Mouse (Mus musculus) myocyte (in vitro differentiated cells): ENCODE results near the gene Prdm11.

Experiments used
- E2F4 ChIP-seq: IDR thresholded peaks from one replicate; pipeline ENCODE4 v1.6.1; 2011; ENCODE audit warnings: mild to moderate bottlenecking, control low read depth, moderate library complexity; ENCODE audit not compliant: insufficient read depth
- POLR2A ChIP-seq: IDR thresholded peaks from one replicate; pipeline ENCODE4 v1.6.1; 2011; ENCODE audit warnings: low read depth, mild to moderate bottlenecking, control low read depth, moderate library complexity; ENCODE audit not compliant: insufficient read length
- TCF3 ChIP-seq: IDR thresholded peaks from one replicate; pipeline ENCODE4 v1.6.1; 2011; ENCODE audit warnings: low read depth, control low read depth; ENCODE audit not compliant: insufficient read length
- USF1 ChIP-seq: IDR thresholded peaks from one replicate; pipeline ENCODE4 v1.6.1; 2011; ENCODE audit warnings: low read depth, mild to moderate bottlenecking, control low read depth, moderate library complexity

- no peak for TF ChIP-seq E2F4
- no peak for TF ChIP-seq POLR2A
- no peak for TF ChIP-seq TCF3
- no peak for TF ChIP-seq USF1
Observed at GRCm38 (mm10) chr2:92956943-92957342, 89.0 kb downstream of the Prdm11 start.
